Mouse (Mus musculus) urinary bladder, adult 2 months (tissue): Measurements from ENCODE around the gene Cggbp1. TPM values are rescaled to one million over a fixed set of nuclear protein-coding genes. Genes with fewer than 3 reads are reported as not detected.
"Not testable (repeated sequence)": the region's sequence is repeated elsewhere in the genome, so short reads cannot be mapped to it uniquely, and the experiment has no call there.

Experiments used
- DNase-seq: peaks from one replicate; pipeline ENCODE4 v3.0.0; 2022; ENCODE audit warnings: low spot score
- polyA plus RNA-seq: library from polyadenylated mRNA; depleted of rRNA; stranded (reverse); fragments of >200 nt; gene quantifications from 2 replicates; pipeline ENCODE4 v1.2.3, GENCODE M21; 2012; rRNA removed

Cggbp1 gene
- polyA plus RNA-seq, result 46.5 and 51.7 TPM in 2 replicates

- DNase-seq, result peak; percentile 97
Observed at GRCm38 (mm10) chr16:64851563-64852362, at the start of gene Cggbp1, which contains the start of gene Zfp654. TSS of gene Cggbp1 (plus strand) at chr16:64851996. TSS of gene Zfp654 (minus strand) at chr16:64851652.

- DNase-seq, result no peak
Observed at GRCm38 (mm10) chr16:64803041-64803440, 48.8 kb upstream of the Cggbp1 start.

GRCm38 (mm10) chr16:64817094-64817765, 34.6 kb upstream of the Cggbp1 start:
- no peak for DNase-seq

GRCm38 (mm10) chr16:64823890-64824289, 27.9 kb upstream of the Cggbp1 start:
- no peak for DNase-seq

- DNase-seq, result no peak
Observed at GRCm38 (mm10) chr16:64824474-64824873, 27.3 kb upstream of the Cggbp1 start.

GRCm38 (mm10) chr16:64830291-64830690, 21.5 kb upstream of the Cggbp1 start:
- no peak for DNase-seq

- DNase-seq, result no peak
Observed at GRCm38 (mm10) chr16:64835996-64836545, 15.7 kb upstream of the Cggbp1 start.

- DNase-seq, result no peak
Observed at GRCm38 (mm10) chr16:64836709-64837108, 15.1 kb upstream of the Cggbp1 start.

GRCm38 (mm10) chr16:64841481-64842373, 10.1 kb upstream of the Cggbp1 start:
- no peak for DNase-seq

GRCm38 (mm10) chr16:64842374-64842729, 9.4 kb upstream of the Cggbp1 start:
- DNase-seq, result no peak

GRCm38 (mm10) chr16:64845947-64846346, 5.8 kb upstream of the Cggbp1 start:
- no peak for DNase-seq

GRCm38 (mm10) chr16:64850287-64851084, 1.3 kb upstream of the Cggbp1 start:
- DNase-seq, result peak; percentile 26

- DNase-seq, result no peak
Observed at GRCm38 (mm10) chr16:64851085-64851562, 672 bp upstream of the Cggbp1 start.

GRCm38 (mm10) chr16:64852441-64852871, 660 bp downstream of the Cggbp1 start:
- peak; percentile 59 for DNase-seq

- no peak for DNase-seq
Observed at GRCm38 (mm10) chr16:64852891-64853290, 1.1 kb downstream of the Cggbp1 start.

- DNase-seq, result no peak
Observed at GRCm38 (mm10) chr16:64856946-64857345, 5.2 kb downstream of the Cggbp1 start.

GRCm38 (mm10) chr16:64865841-64866240, 14.0 kb downstream of the Cggbp1 start:
- not testable (repeated sequence) for DNase-seq

- no peak for DNase-seq
Observed at GRCm38 (mm10) chr16:64868613-64869012, 16.8 kb downstream of the Cggbp1 start.

- DNase-seq, result no peak
Observed at GRCm38 (mm10) chr16:64869621-64870020, 17.8 kb downstream of the Cggbp1 start.

GRCm38 (mm10) chr16:64872296-64872695, 20.5 kb downstream of the Cggbp1 start:
- no peak for DNase-seq

GRCm38 (mm10) chr16:64872841-64873240, 21.0 kb downstream of the Cggbp1 start:
- no peak for DNase-seq
